Mouse (Mus musculus) fat pad, adult 2 months (tissue): ENCODE measurements at regions not wholly inside any gene's neighbourhood (a gene's known extent, or its start where the extent isn't known, plus 50 kb on each side); places are given as distances from the start of the nearest gene placed in this dataset.

Experiments used
- DNase-seq: peaks from one replicate; pipeline ENCODE4 v3.0.0-alpha.2; 2011; ENCODE audit warnings: low read depth, low spot score; ENCODE audit errors: extremely low read depth

- no peak for DNase-seq
These were observed 406.4 kb downstream of the Med13l start for GRCm38 (mm10) chr5:118966901-118967300.

GRCm38 (mm10) chr5:118967718-118968117 is 407.2 kb downstream of the Med13l start:
- DNase-seq = no peak

- no peak for DNase-seq
These were observed 414.7 kb downstream of the Med13l start for GRCm38 (mm10) chr5:118975147-118975546.

GRCm38 (mm10) chr5:118978921-118979630 is 418.6 kb downstream of the Med13l start:
- DNase-seq = no peak

- no peak for DNase-seq
These were observed 420.6 kb downstream of the Med13l start for GRCm38 (mm10) chr5:118981046-118981445.

GRCm38 (mm10) chr5:118984251-118984650 is 423.8 kb downstream of the Med13l start:
- no peak for DNase-seq

GRCm38 (mm10) chr5:118984797-118985408 is 424.4 kb downstream of the Med13l start:
- no peak for DNase-seq

GRCm38 (mm10) chr5:118987376-118988000 is 427.0 kb downstream of the Med13l start:
- no peak for DNase-seq

GRCm38 (mm10) chr5:118999124-118999523 is 438.6 kb downstream of the Med13l start:
- DNase-seq = no peak

- DNase-seq = no peak
These were observed 445.5 kb downstream of the Med13l start for GRCm38 (mm10) chr5:119005825-119006471.

GRCm38 (mm10) chr5:119010048-119010447 is 449.6 kb downstream of the Med13l start:
- DNase-seq = no peak

GRCm38 (mm10) chr5:119015181-119015580 is 454.7 kb downstream of the Med13l start:
- DNase-seq = no peak

- no peak for DNase-seq
These were observed 455.3 kb downstream of the Med13l start for GRCm38 (mm10) chr5:119015606-119016255.

GRCm38 (mm10) chr5:119016420-119016819 is 455.9 kb downstream of the Med13l start:
- no peak for DNase-seq

- no peak for DNase-seq
These were observed 463.5 kb downstream of the Med13l start for GRCm38 (mm10) chr5:119023947-119024346.

GRCm38 (mm10) chr5:119032051-119032450 is 471.6 kb downstream of the Med13l start:
- no peak for DNase-seq

- DNase-seq = no peak
These were observed 484.1 kb downstream of the Med13l start for GRCm38 (mm10) chr5:119044548-119044947.

GRCm38 (mm10) chr5:119047581-119047980 is 487.1 kb downstream of the Med13l start:
- DNase-seq = no peak

GRCm38 (mm10) chr5:119052354-119052996 is 492.0 kb downstream of the Med13l start:
- DNase-seq = no peak

- no peak for DNase-seq
These were observed 493.3 kb downstream of the Med13l start for GRCm38 (mm10) chr5:119053738-119054137.

- DNase-seq = peak; percentile 82
These were observed 493.9 kb downstream of the Med13l start for GRCm38 (mm10) chr5:119054393-119054792.
